Mouse (Mus musculus): Measurements from ENCODE around the gene Rnf4.

- no peak for TF ChIP-seq ZNF384 (IDR thresholded peaks at IDR 0.05; ENCODE audit: low read depth, low read length)
- no peak for TF ChIP-seq ZC3H11A (IDR thresholded peaks at IDR 0.05; ENCODE audit: borderline replicate concordance, low read depth, low read length)
- no peak for TF ChIP-seq HCFC1 (IDR thresholded peaks at IDR 0.05; ENCODE audit: borderline replicate concordance, insufficient read depth, low read length)
Measured at GRCm38 (mm10) chr5:34386744-34387143, 50.7 kb downstream of the Rnf4 start.
